Mouse (Mus musculus): ENCODE results near the gene Pclo.

Gene Pclo

DNA sequence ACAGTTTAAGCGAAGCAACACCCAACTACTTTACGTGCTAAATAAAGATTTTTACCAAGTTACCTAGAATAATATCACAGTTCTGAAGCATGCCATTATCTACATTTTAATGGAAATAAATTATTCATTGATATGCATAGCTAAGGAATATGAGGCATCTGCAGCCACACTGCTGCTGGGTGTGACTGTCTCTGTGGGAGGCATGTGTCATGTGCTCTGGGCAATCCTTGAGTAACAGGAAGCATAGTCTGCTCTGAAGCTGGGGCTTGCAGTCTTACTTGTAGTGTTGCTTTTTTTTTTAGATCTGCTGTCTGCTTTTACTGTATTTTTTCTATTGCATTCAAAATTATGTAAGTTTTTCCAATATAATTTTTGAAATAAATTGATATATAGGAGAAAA lies 17.2 kb downstream of the Pclo start:
- Histone ChIP-seq H3K9me3 (ENCODE audit: low read length) (no peaks in the 10 kb centered on the region), H3K4me3 (replicated peaks; ENCODE audit: low read length) (no peak overlapping the region), H3K27me3 (ENCODE audit: insufficient read depth, low read length) (no peaks in the 10 kb centered on the region), H3K4me1 (replicated peaks; ENCODE audit: low read depth, low read length) (no peaks in the 10 kb centered on the region), H3K36me3 (ENCODE audit: insufficient read depth, low read length) (no peaks in the 10 kb centered on the region)
- no peak for TF ChIP-seq CTCF (conservative IDR thresholded peaks at IDR 0.05; ENCODE audit: low read length)
- TF ChIP-seq NANOG (IDR thresholded peaks at IDR 0.05; ENCODE audit: borderline replicate concordance, low read length): no peak
- no peak for TF ChIP-seq POU5F1 (IDR thresholded peaks at IDR 0.05; ENCODE audit: borderline replicate concordance, low read length)

DNA sequence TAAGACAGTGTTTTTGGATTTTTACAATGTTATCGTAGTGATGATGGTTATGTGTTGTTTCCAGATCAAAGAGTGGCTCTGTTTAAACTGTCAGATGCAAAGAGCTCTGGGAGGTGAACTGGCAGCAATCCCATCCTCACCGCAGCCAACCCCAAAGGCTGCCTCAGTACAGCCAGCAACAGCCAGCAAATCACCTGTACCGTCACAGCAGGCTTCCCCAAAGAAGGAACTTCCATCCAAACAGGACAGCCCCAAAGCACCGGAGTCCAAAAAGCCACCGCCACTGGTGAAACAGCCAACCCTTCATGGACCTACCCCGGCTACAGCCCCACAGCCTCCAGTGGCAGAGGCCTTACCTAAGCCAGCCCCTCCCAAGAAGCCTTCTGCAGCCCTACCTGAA lies 24.6 kb downstream of the Pclo start:
- no peak for TF ChIP-seq NANOG (IDR thresholded peaks at IDR 0.05; ENCODE audit: borderline replicate concordance, low read length)
- no peak for TF ChIP-seq POU5F1 (IDR thresholded peaks at IDR 0.05; ENCODE audit: borderline replicate concordance, low read length)
- no peak for TF ChIP-seq CTCF (conservative IDR thresholded peaks at IDR 0.05; ENCODE audit: low read length)
- no peaks in the 10 kb centered on the region for H3K36me3 ChIP-seq (ENCODE audit: insufficient read depth, low read length)
- peaks cover 16% of the 10 kb centered on the region for H3K4me1 ChIP-seq (replicated peaks; ENCODE audit: low read depth, low read length)
- H3K27me3 ChIP-seq (ENCODE audit: insufficient read depth, low read length): no peaks in the 10 kb centered on the region
- peak overlapping the region; percentile 10; the same call in 1 of the 2 replicates for H3K4me3 ChIP-seq (replicated peaks; ENCODE audit: low read length)
- H3K9me3 ChIP-seq (ENCODE audit: low read length): no peaks in the 10 kb centered on the region

DNA sequence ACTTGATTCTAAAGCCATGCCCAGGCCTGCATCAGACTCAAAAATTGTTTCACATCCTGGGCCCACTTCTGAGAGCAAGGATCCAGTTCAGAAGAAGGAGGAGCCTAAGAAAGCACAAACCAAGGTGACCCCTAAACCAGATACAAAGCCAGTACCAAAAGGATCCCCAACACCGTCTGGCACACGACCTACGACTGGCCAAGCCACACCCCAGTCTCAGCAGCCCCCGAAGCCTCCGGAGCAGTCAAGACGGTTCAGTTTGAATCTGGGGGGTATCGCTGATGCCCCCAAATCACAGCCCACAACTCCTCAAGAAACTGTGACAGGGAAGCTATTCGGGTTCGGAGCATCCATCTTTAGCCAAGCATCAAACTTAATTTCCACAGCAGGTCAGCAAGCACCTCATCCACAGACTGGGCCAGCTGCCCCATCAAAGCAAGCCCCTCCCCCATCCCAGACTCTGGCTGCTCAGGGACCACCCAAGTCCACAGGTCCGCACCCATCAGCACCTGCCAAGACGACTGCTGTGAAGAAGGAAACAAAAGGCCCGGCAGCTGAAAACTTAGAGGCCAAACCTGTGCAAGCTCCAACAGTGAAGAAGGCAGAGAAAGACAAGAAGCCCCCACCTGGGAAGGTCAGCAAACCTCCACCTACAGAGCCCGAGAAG lies 25.4 kb downstream of the Pclo start:
- Histone ChIP-seq H3K4me3 (replicated peaks; ENCODE audit: low read length) (no peak overlapping the region; the same call in none of the 2 replicates), H3K27me3 (ENCODE audit: insufficient read depth, low read length) (no peaks in the 10 kb centered on the region), H3K36me3 (ENCODE audit: insufficient read depth, low read length) (no peaks in the 10 kb centered on the region), H3K4me1 (replicated peaks; ENCODE audit: low read depth, low read length) (peaks cover 16% of the 10 kb centered on the region), H3K9me3 (ENCODE audit: low read length) (no peaks in the 10 kb centered on the region)
- TF ChIP-seq NANOG (IDR thresholded peaks at IDR 0.05; ENCODE audit: borderline replicate concordance, low read length) (no peak), POU5F1 (IDR thresholded peaks at IDR 0.05; ENCODE audit: borderline replicate concordance, low read length) (no peak), CTCF (conservative IDR thresholded peaks at IDR 0.05; ENCODE audit: low read length) (no peak)

DNA sequence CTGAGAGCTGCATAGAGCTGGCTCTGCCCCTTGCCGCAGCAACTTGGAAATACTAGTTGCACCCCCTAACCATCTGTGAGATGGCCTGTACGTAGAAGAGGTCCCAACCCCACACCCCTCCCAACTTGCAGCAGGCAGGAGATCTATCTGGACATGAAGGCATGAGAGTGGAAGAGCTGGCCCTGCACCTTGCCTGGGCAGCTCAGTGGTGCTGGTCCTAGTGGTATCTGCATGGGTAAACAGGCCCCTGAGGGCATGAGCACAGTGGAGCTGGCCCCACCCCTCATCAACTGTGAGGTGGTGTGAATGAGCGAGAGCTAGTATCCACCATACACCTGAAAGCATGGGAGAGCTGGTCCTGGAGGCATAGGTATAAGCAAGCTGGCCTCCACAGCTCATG lies 60.9 kb downstream of the Pclo start:
- H3K36me3 ChIP-seq (ENCODE audit: insufficient read depth, low read length): no peaks in the 10 kb centered on the region
- TF ChIP-seq POU5F1 (IDR thresholded peaks at IDR 0.05; ENCODE audit: borderline replicate concordance, low read length): no peak
- no peak for TF ChIP-seq CTCF (conservative IDR thresholded peaks at IDR 0.05; ENCODE audit: low read length)
- no peak for TF ChIP-seq NANOG (IDR thresholded peaks at IDR 0.05; ENCODE audit: borderline replicate concordance, low read length)
- H3K4me3 ChIP-seq (replicated peaks; ENCODE audit: low read length): no peak overlapping the region
- H3K9me3 ChIP-seq (ENCODE audit: low read length): no peaks in the 10 kb centered on the region
- H3K27me3 ChIP-seq (ENCODE audit: insufficient read depth, low read length): no peaks in the 10 kb centered on the region
- no peaks in the 10 kb centered on the region for H3K4me1 ChIP-seq (replicated peaks; ENCODE audit: low read depth, low read length)

- peaks cover 11% of the 10 kb centered on the region for H3K9me3 ChIP-seq (ENCODE audit: low read length)
- H3K36me3 ChIP-seq (ENCODE audit: insufficient read depth, low read length): no peaks in the 10 kb centered on the region
- TF ChIP-seq POU5F1 (IDR thresholded peaks at IDR 0.05; ENCODE audit: borderline replicate concordance, low read length): no peak
- TF ChIP-seq CTCF (conservative IDR thresholded peaks at IDR 0.05; ENCODE audit: low read length): no peak
- no peak for TF ChIP-seq NANOG (IDR thresholded peaks at IDR 0.05; ENCODE audit: borderline replicate concordance, low read length)
- no peak overlapping the region for H3K4me3 ChIP-seq (replicated peaks; ENCODE audit: low read length)
- H3K4me1 ChIP-seq (replicated peaks; ENCODE audit: low read depth, low read length): peaks cover 18% of the 10 kb centered on the region
- no peaks in the 10 kb centered on the region for H3K27me3 ChIP-seq (ENCODE audit: insufficient read depth, low read length)
These were observed 76.8 kb downstream of the Pclo start for GRCm38 (mm10) chr5:14591479-14591878.

DNA sequence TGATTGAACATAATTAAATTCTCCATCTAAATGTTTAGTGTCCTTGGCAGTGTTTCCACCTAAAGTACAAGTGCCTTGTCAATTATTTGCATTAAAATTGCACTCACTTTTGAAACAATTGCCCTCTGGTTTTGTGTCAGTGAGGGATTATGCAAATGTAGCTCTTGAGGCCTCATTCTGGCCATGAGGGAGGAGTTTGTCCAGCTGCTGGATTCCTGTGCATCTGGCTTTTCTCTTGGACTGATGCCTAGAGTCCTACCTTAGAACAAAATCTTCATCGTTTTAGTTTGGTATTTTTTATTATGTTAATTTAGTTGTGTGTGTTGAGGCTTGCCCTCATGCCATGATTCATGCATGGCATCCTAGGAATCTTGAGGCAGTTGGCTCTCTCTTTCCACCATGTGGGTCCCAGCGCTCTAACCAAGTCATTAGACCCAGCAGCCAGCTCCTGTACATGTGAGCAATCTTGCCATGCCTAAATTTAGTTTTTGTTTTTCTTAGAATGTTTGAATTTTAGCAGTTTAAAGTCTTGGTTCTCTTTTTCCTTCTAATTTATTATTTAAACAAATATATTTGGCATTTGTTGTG lies 80.8 kb downstream of the Pclo start:
- Histone ChIP-seq H3K27me3 (ENCODE audit: insufficient read depth, low read length) (no peaks in the 10 kb centered on the region), H3K9me3 (ENCODE audit: low read length) (no peaks in the 10 kb centered on the region), H3K4me1 (replicated peaks; ENCODE audit: low read depth, low read length) (peaks cover 8% of the 10 kb centered on the region), H3K36me3 (ENCODE audit: insufficient read depth, low read length) (no peaks in the 10 kb centered on the region), H3K4me3 (replicated peaks; ENCODE audit: low read length) (no peak overlapping the region)
- TF ChIP-seq NANOG (IDR thresholded peaks at IDR 0.05; ENCODE audit: borderline replicate concordance, low read length) (no peak), POU5F1 (IDR thresholded peaks at IDR 0.05; ENCODE audit: borderline replicate concordance, low read length) (peak; percentile 46; the same call in 1 of the 2 replicates)

- Histone ChIP-seq H3K27me3 (ENCODE audit: insufficient read depth, low read length) (no peaks in the 10 kb centered on the region), H3K36me3 (ENCODE audit: insufficient read depth, low read length) (no peaks in the 10 kb centered on the region), H3K4me3 (replicated peaks; ENCODE audit: low read length) (no peak overlapping the region), H3K9me3 (ENCODE audit: low read length) (no peaks in the 10 kb centered on the region), H3K4me1 (replicated peaks; ENCODE audit: low read depth, low read length) (no peaks in the 10 kb centered on the region)
- TF ChIP-seq CTCF (conservative IDR thresholded peaks at IDR 0.05; ENCODE audit: low read length) (no peak), POU5F1 (IDR thresholded peaks at IDR 0.05; ENCODE audit: borderline replicate concordance, low read length) (no peak), NANOG (IDR thresholded peaks at IDR 0.05; ENCODE audit: borderline replicate concordance, low read length) (no peak)
These were observed 93.6 kb downstream of the Pclo start for GRCm38 (mm10) chr5:14608318-14608717.

DNA sequence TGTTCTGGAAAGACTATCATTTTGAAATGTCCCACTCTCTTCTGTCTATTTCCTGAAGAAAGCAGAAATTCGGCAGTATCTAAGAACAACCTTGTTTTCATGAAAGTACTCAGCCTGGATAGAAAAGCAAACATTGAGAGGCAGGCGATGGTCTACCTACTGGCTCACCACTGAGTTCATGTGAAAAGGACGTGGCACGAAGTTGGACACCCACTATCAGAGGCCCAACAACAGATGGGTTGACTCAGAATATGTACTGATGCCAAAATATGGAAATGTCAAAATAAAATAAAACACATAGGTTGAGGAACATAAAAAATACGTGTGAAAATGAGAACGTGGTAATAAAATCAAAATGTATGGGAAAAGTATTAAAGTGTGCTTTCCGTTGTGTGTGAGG lies 106.4 kb downstream of the Pclo start:
- H3K9me3 ChIP-seq (ENCODE audit: low read length): no peaks in the 10 kb centered on the region
- H3K4me3 ChIP-seq (replicated peaks; ENCODE audit: low read length): no peak overlapping the region
- no peaks in the 10 kb centered on the region for H3K36me3 ChIP-seq (ENCODE audit: insufficient read depth, low read length)
- H3K4me1 ChIP-seq (replicated peaks; ENCODE audit: low read depth, low read length): no peaks in the 10 kb centered on the region
- no peaks in the 10 kb centered on the region for H3K27me3 ChIP-seq (ENCODE audit: insufficient read depth, low read length)
- no peak for TF ChIP-seq CTCF (conservative IDR thresholded peaks at IDR 0.05; ENCODE audit: low read length)
- TF ChIP-seq NANOG (IDR thresholded peaks at IDR 0.05; ENCODE audit: borderline replicate concordance, low read length): no peak
- TF ChIP-seq POU5F1 (IDR thresholded peaks at IDR 0.05; ENCODE audit: borderline replicate concordance, low read length): no peak
